Mouse (Mus musculus): ENCODE measurements around the gene Mapre3. TPM values are rescaled to one million over a fixed set of nuclear protein-coding genes. Genes with fewer than 3 reads are reported as not detected.
A peak's percentile ranks its signal among the peaks of the same experiment; 100 is the strongest.

Gene Mapre3
- total RNA-seq (2021) = 10 to 100 TPM; 34.0 to 39.6 TPM

DNA sequence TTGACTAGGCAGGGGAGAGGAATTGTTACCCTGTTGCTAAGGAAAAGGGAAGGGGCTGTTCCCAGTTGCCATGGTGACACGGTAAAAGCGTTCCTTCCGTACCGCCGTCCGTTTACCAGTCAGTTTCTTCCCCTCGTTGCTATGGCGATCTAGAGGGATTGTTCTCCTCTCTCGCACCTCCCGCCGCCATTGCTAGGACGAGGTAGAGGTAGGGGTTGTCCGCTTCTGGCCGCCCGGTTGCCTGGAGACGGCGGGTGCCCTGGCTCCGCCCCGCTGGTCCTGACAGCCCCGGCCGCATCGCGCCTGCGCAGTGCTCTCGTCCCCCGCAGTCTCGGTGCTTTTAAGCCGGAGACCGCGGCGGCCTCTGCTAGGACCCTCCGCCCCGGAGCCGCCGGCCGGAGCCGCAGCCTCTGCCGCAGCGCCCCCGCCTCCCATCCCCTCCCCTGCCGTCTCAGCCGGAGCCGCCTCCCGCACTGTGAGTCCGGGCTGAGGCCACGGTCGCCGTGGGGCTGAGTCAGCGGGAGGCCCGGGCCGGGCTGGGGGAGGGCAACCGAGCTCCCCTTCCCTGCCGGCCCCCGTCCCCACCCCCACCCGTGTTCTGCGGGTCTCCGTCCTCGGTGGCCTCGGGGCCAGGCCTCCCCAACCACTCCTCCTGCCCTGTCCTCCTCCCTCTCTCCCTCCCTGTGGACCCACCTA, at the start of gene Mapre3:
Mapre3 (plus strand) TSS at position 218 of the 696 bp plus-strand sequence.
- peak; percentile 90 to 95 for DNase-seq
- intact Hi-C loops (cut with DNase I) = loop anchor here (2.0 kb wide), 1 partner anchor 54 kb away; the partner anchor contains the start of gene Tmem214

DNA sequence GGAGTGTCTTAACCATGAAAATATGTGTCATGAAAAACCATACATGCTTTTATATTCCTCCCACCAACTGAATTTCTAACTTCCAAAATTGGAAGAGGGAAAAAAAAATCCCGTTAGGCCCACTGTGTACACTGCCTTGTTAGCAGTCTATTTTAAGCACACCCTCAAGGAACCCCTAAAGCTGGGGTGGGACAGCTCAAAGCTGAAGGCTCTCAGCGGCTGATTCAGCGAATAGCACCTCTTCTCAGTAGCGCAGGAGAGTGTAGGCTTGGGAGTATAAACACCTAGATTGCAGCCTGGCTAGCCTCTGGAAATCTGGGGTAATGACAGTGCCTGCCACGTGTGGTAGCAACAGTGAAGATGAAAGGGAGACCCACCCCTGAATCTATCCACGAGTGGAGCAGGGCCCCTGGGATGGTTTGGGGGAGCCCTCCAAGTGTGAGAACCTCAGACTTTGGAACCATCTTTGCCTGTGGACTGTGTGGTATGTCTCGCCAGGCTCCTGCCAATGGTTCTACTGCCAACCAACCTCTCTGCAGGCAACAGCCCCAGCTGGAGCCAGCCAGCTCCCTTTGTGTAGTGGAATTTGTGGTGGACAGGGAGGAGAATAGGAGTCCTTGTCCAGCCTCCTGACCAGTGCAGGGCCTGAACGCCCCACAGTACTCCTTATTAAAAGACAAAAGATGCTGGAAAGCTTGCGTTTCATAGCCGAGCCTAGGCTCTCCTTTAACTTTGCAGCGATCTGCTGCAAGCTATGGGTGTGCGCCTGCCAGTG, 48.7 kb upstream of the Mapre3 start:
- intact Hi-C loops (cut with DNase I) = no loop called here
- DNase-seq = no peak

DNA sequence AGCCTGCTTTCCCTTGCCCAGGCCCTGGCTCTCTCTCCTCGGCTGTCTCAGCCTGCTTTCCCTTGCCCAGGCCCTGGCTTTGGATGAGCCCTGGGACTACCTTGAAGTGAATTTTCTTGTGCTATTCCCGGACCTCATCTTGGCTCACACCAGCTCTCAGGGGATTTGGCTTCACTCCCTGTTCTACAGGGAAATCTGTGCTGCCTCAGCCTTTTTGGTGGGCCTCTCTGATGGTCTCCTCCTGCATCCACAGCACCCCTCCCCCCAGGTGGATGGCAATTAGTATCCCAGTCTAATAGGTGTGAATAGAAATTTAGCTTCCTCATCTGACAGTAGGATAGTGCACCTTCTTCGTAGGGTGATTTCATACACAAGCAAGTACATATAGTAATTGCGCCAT, 46.4 kb upstream of the Mapre3 start:
- intact Hi-C loops (cut with DNase I) = no loop called here
- no peak for DNase-seq

GRCm38 (mm10) chr5:30768598-30768997, 45.8 kb upstream of the Mapre3 start:
- intact Hi-C loops (cut with DNase I) = no loop called here
- DNase-seq = peak; percentile 42 to 44

- no peak for DNase-seq
- intact Hi-C loops (cut with DNase I) = no loop called here
These were observed 45.4 kb upstream of the Mapre3 start for GRCm38 (mm10) chr5:30769075-30769474.

- intact Hi-C loops (cut with DNase I) = loop anchor here (1.0 kb wide), 1 partner anchor 65 kb away; no protein-coding TSS in a partner anchor
- DNase-seq = peak; percentile 81 to 83
These were observed 39.7 kb upstream of the Mapre3 start for GRCm38 (mm10) chr5:30774601-30775371.

DNA sequence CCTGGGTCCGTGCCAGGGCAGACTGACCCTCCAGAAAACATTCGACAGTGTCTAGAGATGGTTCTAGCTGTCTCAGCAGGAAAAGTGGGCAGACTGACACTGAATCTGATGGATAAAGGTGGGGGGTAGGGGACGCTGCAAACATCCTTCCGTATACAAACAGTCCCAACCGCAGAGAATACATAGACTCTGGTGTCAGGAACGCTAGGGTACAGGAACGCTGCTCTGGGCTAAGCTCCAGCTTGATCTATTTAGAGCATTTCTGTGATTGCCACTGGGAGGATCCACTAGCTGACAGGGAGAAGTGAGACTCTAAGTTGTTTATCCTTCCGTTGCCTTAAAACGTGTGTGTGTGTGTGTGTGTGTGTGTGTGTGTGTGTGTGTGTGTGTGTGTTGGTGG, 33.7 kb upstream of the Mapre3 start:
- DNase-seq = peak; percentile 8 to 31
- intact Hi-C loops (cut with DNase I) = no loop called here

- DNase-seq = peak in 1 of 2 experiments; percentile 8
- intact Hi-C loops (cut with DNase I) = no loop called here
These were observed 33.3 kb upstream of the Mapre3 start for GRCm38 (mm10) chr5:30781147-30781546.

- no peak for DNase-seq
- intact Hi-C loops (cut with DNase I) = no loop called here
These were observed 27.1 kb upstream of the Mapre3 start for GRCm38 (mm10) chr5:30787381-30787780.

GRCm38 (mm10) chr5:30790047-30790446, 24.4 kb upstream of the Mapre3 start:
- no peak for DNase-seq
- intact Hi-C loops (cut with DNase I) = no loop called here

GRCm38 (mm10) chr5:30796125-30796524, 18.3 kb upstream of the Mapre3 start:
- intact Hi-C loops (cut with DNase I) = loop anchor here (1.0 kb wide), 1 partner anchor 87 kb away; no protein-coding TSS in a partner anchor
- DNase-seq = peak; percentile 79 to 86

DNA sequence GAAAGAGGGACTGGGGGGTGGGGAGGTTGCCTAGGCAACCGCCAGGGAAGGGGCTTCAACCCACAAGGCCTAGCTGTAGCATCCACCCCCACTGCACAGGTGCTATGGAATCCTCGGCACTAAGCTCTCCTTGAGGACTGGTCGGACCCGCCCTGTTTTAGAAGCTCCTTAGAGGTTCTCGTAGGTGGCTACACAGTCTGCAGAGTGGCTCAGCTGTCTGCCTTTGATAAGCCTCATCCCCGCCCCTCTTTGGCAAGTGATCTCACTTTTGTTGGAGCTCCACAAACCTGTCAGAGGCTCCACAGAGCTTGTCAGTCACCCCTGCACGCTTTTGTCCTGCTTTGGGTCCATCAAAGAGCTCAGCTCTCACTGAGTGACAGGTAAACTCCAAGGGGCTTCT, 17.0 kb upstream of the Mapre3 start:
- intact Hi-C loops (cut with DNase I) = no loop called here
- DNase-seq = no peak

DNA sequence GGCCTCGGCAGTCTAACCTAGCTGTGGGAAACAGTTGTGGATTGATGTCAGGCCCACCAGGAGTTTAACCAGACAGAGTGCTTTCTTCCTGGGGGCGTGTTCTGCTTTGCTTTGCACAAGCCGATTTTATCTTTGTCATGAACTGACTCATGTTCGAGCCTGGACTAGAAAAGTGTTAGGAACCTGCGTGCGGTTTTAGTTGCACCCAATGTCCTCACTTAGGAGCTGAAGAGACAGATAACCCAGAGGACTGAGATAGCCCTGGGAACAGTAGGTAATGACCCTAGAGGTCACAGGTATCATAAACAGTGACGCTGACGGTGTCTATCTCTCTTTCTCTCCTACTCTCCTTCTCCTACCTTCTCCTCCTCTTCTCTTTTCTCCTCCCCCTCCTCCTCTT, 16.5 kb upstream of the Mapre3 start:
- DNase-seq = no peak
- intact Hi-C loops (cut with DNase I) = no loop called here

DNA sequence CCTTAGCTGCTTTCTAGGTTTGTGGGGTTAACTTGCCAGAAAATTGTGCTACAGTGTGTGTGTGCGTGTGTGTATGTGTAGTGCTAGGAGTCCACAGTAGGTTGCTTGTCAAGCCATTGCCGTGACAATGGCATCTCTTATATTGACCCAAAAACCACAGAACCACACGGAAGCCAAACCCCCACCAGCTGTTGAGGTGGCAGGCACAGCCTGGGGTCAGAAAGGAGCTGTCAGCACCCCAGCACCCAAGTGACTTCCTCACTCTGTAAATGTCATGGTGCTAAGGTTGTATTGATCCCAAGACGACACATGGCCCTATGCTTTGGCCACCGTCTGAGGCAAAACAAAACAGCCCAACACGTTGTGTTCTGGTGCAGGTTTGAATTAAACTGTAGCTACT, 15.5 kb upstream of the Mapre3 start:
- DNase-seq = no peak
- intact Hi-C loops (cut with DNase I) = no loop called here

- intact Hi-C loops (cut with DNase I) = no loop called here
- no peak for DNase-seq
These were observed 11.5 kb upstream of the Mapre3 start for GRCm38 (mm10) chr5:30802724-30803467.

DNA sequence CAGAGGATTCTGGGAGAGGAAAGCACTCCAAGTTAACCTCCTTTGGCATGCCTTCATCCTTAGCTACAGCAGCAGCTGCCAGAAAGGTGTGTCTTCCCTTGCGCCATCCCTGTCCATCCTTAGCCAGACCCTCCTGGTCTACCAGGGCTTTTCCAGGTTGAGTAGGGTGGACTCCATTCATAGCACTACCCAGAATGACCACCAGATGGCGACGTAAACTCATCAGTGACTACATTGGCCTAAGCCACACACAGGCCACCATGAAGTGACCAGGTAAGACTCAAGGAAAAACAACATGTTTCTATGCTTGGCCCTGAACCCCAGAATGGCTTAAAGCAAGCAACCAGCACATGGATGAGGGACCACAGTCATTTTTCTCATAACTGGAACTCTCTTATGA, 8.3 kb upstream of the Mapre3 start:
- intact Hi-C loops (cut with DNase I) = loop anchor here (1.0 to 2.0 kb wide), 4 partner anchors 49 to 198 kb away; no protein-coding TSS in a partner anchor
- peak; percentile 92 to 94 for DNase-seq

DNA sequence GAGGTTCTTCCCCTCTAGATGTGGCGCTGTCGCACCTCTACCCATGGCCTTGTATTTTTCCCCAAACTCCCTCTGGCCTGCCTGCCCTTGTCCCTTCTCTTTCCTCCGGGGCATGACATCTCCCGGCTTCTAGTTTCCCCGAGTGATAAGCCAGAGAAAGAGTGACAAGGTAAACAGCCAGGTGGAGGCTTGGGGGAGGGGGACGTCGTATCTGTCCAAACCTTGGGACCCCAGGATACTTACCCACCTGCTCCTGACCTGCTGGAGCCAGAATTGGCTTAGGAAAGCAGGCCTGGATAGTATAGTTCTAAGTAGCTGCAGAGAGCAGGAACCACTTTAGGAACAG, 652 bp downstream of the Mapre3 start:
- intact Hi-C loops (cut with DNase I) = loop anchor here (2.0 kb wide), 1 partner anchor 54 kb away; the partner anchor contains the start of gene Tmem214
- no peak for DNase-seq

- intact Hi-C loops (cut with DNase I) = no loop called here
These were observed 1.9 kb downstream of the Mapre3 start for GRCm38 (mm10) chr5:30816261-30816791.

DNA sequence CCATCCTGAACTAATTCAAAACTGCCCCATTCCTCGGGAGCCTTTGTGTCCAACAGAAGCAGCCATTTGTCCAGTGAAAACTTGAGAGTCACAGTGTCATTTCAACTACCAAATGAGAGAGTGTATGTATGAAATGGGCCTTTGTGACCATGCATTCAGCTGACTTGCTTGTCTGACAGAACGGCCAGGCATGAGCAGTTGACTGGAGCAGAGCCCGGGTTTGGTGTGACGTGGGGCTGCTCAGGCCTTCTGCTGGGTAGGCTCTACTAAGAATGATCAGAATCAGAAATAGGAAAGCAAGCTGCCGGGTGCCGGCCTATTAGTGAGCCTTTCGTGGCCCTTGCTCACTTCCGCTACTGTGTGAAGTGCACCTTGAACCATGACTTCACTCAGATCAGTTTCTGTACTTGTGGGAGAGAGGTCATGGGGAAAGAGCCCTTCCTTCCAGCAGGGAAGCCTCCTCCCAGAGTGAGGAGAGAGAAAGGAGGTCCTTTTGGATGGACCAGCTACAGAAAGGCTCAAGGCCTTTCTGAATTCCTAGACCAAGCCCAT, 4.4 kb downstream of the Mapre3 start:
- DNase-seq = no peak
- intact Hi-C loops (cut with DNase I) = no loop called here

More at GRCm38 (mm10) chr5:30816261-30816791, 1.9 kb downstream of the Mapre3 start:
- DNase-seq = peak in 1 of 2 experiments; percentile 43

GRCm38 (mm10) chr5:30822689-30823088, 8.2 kb downstream of the Mapre3 start:
- DNase-seq = no peak
- intact Hi-C loops (cut with DNase I) = no loop called here

Measured in heart, postnatal 36 days (tissue).